Mouse (Mus musculus): ENCODE measurements at regions not wholly inside any gene's neighbourhood (a gene's known extent, or its start where the extent isn't known, plus 50 kb on each side); places are given as distances from the start of the nearest gene placed in this dataset.

DNA sequence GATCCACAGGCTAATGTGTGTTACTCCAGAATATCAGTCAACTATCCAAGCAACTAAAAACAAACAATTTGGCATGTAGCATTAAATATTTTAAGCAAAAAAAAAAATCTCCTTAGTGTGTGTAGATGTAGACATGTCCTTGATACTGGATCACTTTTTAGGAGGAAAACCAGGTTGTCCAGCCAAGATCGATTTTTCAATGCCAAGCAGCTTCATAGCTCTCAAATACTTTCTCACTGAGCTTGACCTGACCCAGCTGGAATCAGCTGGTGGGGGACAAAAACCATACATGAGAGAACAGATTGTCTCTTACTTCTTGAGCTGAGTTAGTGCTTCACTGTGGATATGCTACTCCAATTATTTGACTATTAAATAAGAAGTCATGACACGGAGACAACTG, 147.6 kb upstream of the Gm11146 start:
- TF ChIP-seq CTCF (IDR thresholded peaks at IDR 0.05; ENCODE audit: low read depth, low read length) (no peak), POLR2AphosphoS5 (IDR thresholded peaks at IDR 0.05; ENCODE audit: insufficient replicate concordance, low read depth, low read length) (no peak), TAL1 (conservative IDR thresholded peaks at IDR 0.05; ENCODE audit: low read depth, low read length) (no peak)

All from G1E (cell line).